ENCODE assay signal across 9 mouse cellular contexts in the genomic region with DNA sequence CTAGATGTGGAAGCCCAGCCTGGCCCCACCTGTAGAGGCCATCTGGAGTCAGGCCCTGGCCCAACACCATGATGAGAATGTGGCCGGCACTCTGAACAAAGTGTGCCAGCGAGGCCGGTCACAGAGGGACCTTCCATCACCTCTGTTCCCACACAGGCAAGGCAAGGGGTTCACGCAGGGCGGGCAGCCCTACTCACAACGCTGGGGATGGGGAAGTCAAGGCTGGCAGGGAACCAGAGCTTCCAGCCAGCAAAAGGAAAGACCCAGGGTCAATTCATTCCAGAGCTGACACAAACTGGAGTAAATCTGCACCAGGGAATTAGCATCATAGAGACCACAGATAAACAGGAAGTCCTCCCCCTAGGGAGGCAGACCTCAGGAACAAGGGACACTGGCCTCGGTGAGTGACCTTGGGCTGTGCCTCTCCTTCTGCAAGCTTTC. TPM values are rescaled to one million over a fixed set of nuclear protein-coding genes. Genes with fewer than 3 reads are reported as not detected.
DNase-seq lines count a peak whose midpoint lies in the region; ATAC-seq and TF ChIP-seq lines count a peak whose summit lies in the region.
"Had no signal": no experiment of that assay in that cellular context is flagged by ENCODE, and none has a peak within 500 bp of the region (broad histone marks: within the 10 kb centered on the region; RNA-seq: fewer than 3 reads in every experiment).

No protein-coding gene starts in this region.

- no peaks in the 10 kb centered on the region for H3K27me3 ChIP-seq in midbrain, embryonic 13.5 days
- H3K27me3 ChIP-seq in midbrain, postnatal 0 days (ENCODE audit: insufficient read depth, low read length): no peaks in the 10 kb centered on the region
- H3K27me3 ChIP-seq in hindbrain, embryonic 16.5 days (replicated peaks; ENCODE audit: control insufficient read depth, insufficient read depth, low read length): no peaks in the 10 kb centered on the region
- H3K27me3 ChIP-seq in neural tube, embryonic 15.5 days (replicated peaks): no peaks in the 10 kb centered on the region
- H3K27me3 ChIP-seq: hindbrain, embryonic 15.5 days had no signal

- no peaks in the 10 kb centered on the region for H3K9me3 ChIP-seq in midbrain, embryonic 13.5 days
- H3K9me3 ChIP-seq in midbrain, postnatal 0 days (ENCODE audit: low read length): no peaks in the 10 kb centered on the region
- no peaks in the 10 kb centered on the region for H3K9me3 ChIP-seq in hindbrain, embryonic 16.5 days (ENCODE audit: control insufficient read depth, low read length)
- no peaks in the 10 kb centered on the region for H3K9me3 ChIP-seq in neural tube, embryonic 15.5 days (replicated peaks)
- H3K9me3 ChIP-seq: hindbrain, embryonic 15.5 days had no signal

- TF ChIP-seq CTCF in midbrain, postnatal 0 days (IDR thresholded peaks at IDR 0.05): no peak

- peaks cover 83% of the 10 kb centered on the region for H3K4me1 ChIP-seq in midbrain, embryonic 13.5 days (replicated peaks)
- peaks cover 29% of the 10 kb centered on the region for H3K4me1 ChIP-seq in midbrain, postnatal 0 days (ENCODE audit: insufficient read depth, low read length)
- H3K4me1 ChIP-seq in hindbrain, embryonic 16.5 days (ENCODE audit: control insufficient read depth, insufficient read depth, low read depth, low read length): peaks cover 71% of the 10 kb centered on the region
- peaks cover 74% of the 10 kb centered on the region for H3K4me1 ChIP-seq in neural tube, embryonic 15.5 days

- peak overlapping the region; percentile 25 for H3K4me2 ChIP-seq in midbrain, embryonic 13.5 days (replicated peaks)
- H3K4me2 ChIP-seq in midbrain, postnatal 0 days (ENCODE audit: low read depth, low read length, poor library complexity, severe bottlenecking): no peak overlapping the region
- no peak overlapping the region; the same call in 1 of the 2 replicates for H3K4me2 ChIP-seq in hindbrain, embryonic 16.5 days (ENCODE audit: low read length)
- H3K4me2 ChIP-seq in neural tube, embryonic 15.5 days: 0 out of 2 replicates have a peak overlapping the region, but pooled peaks have one; percentile 1
- H3K4me2 ChIP-seq: hindbrain, embryonic 15.5 days had no signal

- WGBS in midbrain, embryonic 13.5 days: 64% methylated on average over 7 of the region's 7 CpGs
- WGBS in midbrain, postnatal 0 days: 56% methylated on average over 7 of the region's 7 CpGs
- WGBS in hindbrain, embryonic 16.5 days: 56% methylated on average over 7 of the region's 7 CpGs
- WGBS in neural tube, embryonic 15.5 days: 72% methylated on average over 7 of the region's 7 CpGs

- H3K4me3 ChIP-seq in midbrain, embryonic 13.5 days (replicated peaks): no peak overlapping the region
- H3K4me3 ChIP-seq in midbrain, postnatal 0 days (ENCODE audit: low read depth, low read length): no peak overlapping the region
- H3K4me3 ChIP-seq in hindbrain, embryonic 16.5 days (ENCODE audit: low read length): no peak overlapping the region
- no peak overlapping the region for H3K4me3 ChIP-seq in neural tube, embryonic 15.5 days (replicated peaks)
- H3K4me3 ChIP-seq: hindbrain, embryonic 15.5 days had no signal

- no peak overlapping the region for H3K27ac ChIP-seq in midbrain, embryonic 13.5 days
- no peak overlapping the region for H3K27ac ChIP-seq in midbrain, postnatal 0 days (ENCODE audit: low read depth, low read length)
- H3K27ac ChIP-seq in hindbrain, embryonic 16.5 days (ENCODE audit: low read depth, low read length): peak overlapping the region; percentile 23; the same call in 1 of the 2 replicates
- H3K27ac ChIP-seq in neural tube, embryonic 15.5 days (replicated peaks): no peak overlapping the region; the same call in 1 of the 2 replicates

- no peak for ATAC-seq in midbrain, embryonic 13.5 days
- no peak for ATAC-seq in midbrain, postnatal 0 days (ENCODE audit: low FRiP score)
- ATAC-seq in hindbrain, embryonic 16.5 days: no peak
- no peak for ATAC-seq in neural tube, embryonic 15.5 days (ENCODE audit: low FRiP score)
- ATAC-seq in megakaryocyte-erythroid progenitor cell, adult 5-6 weeks (replicated peaks; ENCODE audit: low FRiP score, low TSS enrichment, poor library complexity, severe bottlenecking): no peak

- DNase-seq in adrenal gland, adult (ENCODE audit: inconsistent age in 2 of 2, low spot score in 1 of 2): peak; percentile 73 to 82
- no peak for DNase-seq in adrenal gland, adult 18-20 months (ENCODE audit: low spot score in 2 of 2)
- DNase-seq in midbrain, postnatal 0 days (ENCODE audit: low spot score): no peak
- no peak for DNase-seq in spleen, adult 18-20 months

- H3K9ac ChIP-seq in midbrain, embryonic 13.5 days (replicated peaks): peak overlapping the region; percentile 33; the same call in 1 of the 2 replicates
- H3K9ac ChIP-seq in midbrain, postnatal 0 days (replicated peaks; ENCODE audit: low read length, poor library complexity, severe bottlenecking): no peak overlapping the region
- no peak overlapping the region for H3K9ac ChIP-seq in hindbrain, embryonic 16.5 days (ENCODE audit: low read depth, low read length)
- H3K9ac ChIP-seq in neural tube, embryonic 15.5 days (replicated peaks): no peak overlapping the region
- H3K9ac ChIP-seq: hindbrain, embryonic 15.5 days had no signal

- H3K36me3 ChIP-seq in midbrain, embryonic 13.5 days: peaks cover 73% of the 10 kb centered on the region
- peaks cover 32% of the 10 kb centered on the region for H3K36me3 ChIP-seq in midbrain, postnatal 0 days (ENCODE audit: insufficient read depth, low read length)
- peaks cover 14% of the 10 kb centered on the region for H3K36me3 ChIP-seq in hindbrain, embryonic 16.5 days (ENCODE audit: control insufficient read depth, insufficient read depth, low read length)
- peaks cover 48% of the 10 kb centered on the region for H3K36me3 ChIP-seq in neural tube, embryonic 15.5 days

RNA-seq across cellular contexts. Expression of a gene that starts 18.9 kb away (rescaled TPM):
- total RNA-seq in adrenal gland, adult 18-20 months (2021): 10 to 100 TPM; 69.2 to 80.6 TPM
- 233 and 269 TPM in 2 replicates for polyA plus RNA-seq in midbrain, embryonic 13.5 days (2015; fragmentation: Nextera tagmentation; extraction: Ambion mirVana)
- total RNA-seq in midbrain, postnatal 0 days (2014; rRNA removed): 378 and 384 TPM in 2 replicates
- polyA plus RNA-seq in midbrain, postnatal 0 days (2015; fragmentation: Nextera tagmentation; extraction: Ambion mirVana): 153 and 195 TPM in 2 replicates
- polyA plus RNA-seq in hindbrain, embryonic 16.5 days (2015; fragmentation: Nextera tagmentation; extraction: Ambion mirVana): 132 and 147 TPM in 2 replicates
- polyA plus RNA-seq in neural tube, embryonic 15.5 days (2015; fragmentation: Nextera tagmentation; extraction: Ambion mirVana): 178 and 216 TPM in 2 replicates
- 48.5 and 52.0 TPM in 2 replicates for total RNA-seq in megakaryocyte-erythroid progenitor cell, adult 5-6 weeks (2014; fragmentation: Nextera tagmentation)
- total RNA-seq in megakaryocyte-erythroid progenitor cell, adult 5-6 weeks (2017): 30.5 and 40.8 TPM in 2 replicates

RNA-seq across cellular contexts. Expression of a gene that starts 33.1 kb away (rescaled TPM):
- total RNA-seq in adrenal gland, adult 18-20 months (2021): 10 to 100 TPM; 48.2 to 83.4 TPM
- polyA plus RNA-seq in midbrain, embryonic 13.5 days (2015; fragmentation: Nextera tagmentation; extraction: Ambion mirVana): 32.8 and 35.0 TPM in 2 replicates
- total RNA-seq in midbrain, postnatal 0 days (2014; rRNA removed): 54.9 and 75.7 TPM in 2 replicates
- polyA plus RNA-seq in midbrain, postnatal 0 days (2015; fragmentation: Nextera tagmentation; extraction: Ambion mirVana): 30.1 and 33.3 TPM in 2 replicates
- 42.4 and 54.9 TPM in 2 replicates for polyA plus RNA-seq in hindbrain, embryonic 16.5 days (2015; fragmentation: Nextera tagmentation; extraction: Ambion mirVana)
- polyA plus RNA-seq in neural tube, embryonic 15.5 days (2015; fragmentation: Nextera tagmentation; extraction: Ambion mirVana): 43.1 and 46.3 TPM in 2 replicates
- 8.3 and 9.2 TPM in 2 replicates for total RNA-seq in megakaryocyte-erythroid progenitor cell, adult 5-6 weeks (2014; fragmentation: Nextera tagmentation)
- 1.8 and 5.0 TPM in 2 replicates for total RNA-seq in megakaryocyte-erythroid progenitor cell, adult 5-6 weeks (2017)

Comparison
In these comparisons a context has a peak if more than half of its experiments do, and no peak if none do; other contexts are left out.
1. DNase-seq: peak in adrenal gland, adult (2 of 2); none in adrenal gland, adult 18-20 months (0 of 2), midbrain, postnatal 0 days (single experiment) and spleen, adult 18-20 months (0 of 2).
2. H3K4me2 ChIP-seq: peak in midbrain, embryonic 13.5 days (single experiment) and neural tube, embryonic 15.5 days (single experiment); none in midbrain, postnatal 0 days (single experiment) and hindbrain, embryonic 16.5 days (single experiment).